Mouse (Mus musculus): ENCODE data around the gene Mri1. TPM values are rescaled to one million over a fixed set of nuclear protein-coding genes. Genes with fewer than 3 reads are reported as not detected.

The Mri1 gene
- polyA plus RNA-seq (2012; fragmentation: generic; extraction: Trizol), result 23.2 TPM
- long read RNA-seq, experiment 1, transcript Mri1-203 (5 exons, 2,819 nt), result major isoform, 28 of 37 reads
- long read RNA-seq, experiment 1, partial matches to known transcripts, result 3 of 37 reads
- long read RNA-seq, experiment 1, other reads (novel, unspliced or antisense), result 6 of 37 reads
- long read RNA-seq, experiment 2, transcript Mri1-203 (5 exons, 2,819 nt), result major isoform, 82 of 117 reads
- long read RNA-seq, experiment 2, partial matches to known transcripts, result 0 of 117 reads
- long read RNA-seq, experiment 2, other reads (novel, unspliced or antisense), result 35 of 117 reads

DNA sequence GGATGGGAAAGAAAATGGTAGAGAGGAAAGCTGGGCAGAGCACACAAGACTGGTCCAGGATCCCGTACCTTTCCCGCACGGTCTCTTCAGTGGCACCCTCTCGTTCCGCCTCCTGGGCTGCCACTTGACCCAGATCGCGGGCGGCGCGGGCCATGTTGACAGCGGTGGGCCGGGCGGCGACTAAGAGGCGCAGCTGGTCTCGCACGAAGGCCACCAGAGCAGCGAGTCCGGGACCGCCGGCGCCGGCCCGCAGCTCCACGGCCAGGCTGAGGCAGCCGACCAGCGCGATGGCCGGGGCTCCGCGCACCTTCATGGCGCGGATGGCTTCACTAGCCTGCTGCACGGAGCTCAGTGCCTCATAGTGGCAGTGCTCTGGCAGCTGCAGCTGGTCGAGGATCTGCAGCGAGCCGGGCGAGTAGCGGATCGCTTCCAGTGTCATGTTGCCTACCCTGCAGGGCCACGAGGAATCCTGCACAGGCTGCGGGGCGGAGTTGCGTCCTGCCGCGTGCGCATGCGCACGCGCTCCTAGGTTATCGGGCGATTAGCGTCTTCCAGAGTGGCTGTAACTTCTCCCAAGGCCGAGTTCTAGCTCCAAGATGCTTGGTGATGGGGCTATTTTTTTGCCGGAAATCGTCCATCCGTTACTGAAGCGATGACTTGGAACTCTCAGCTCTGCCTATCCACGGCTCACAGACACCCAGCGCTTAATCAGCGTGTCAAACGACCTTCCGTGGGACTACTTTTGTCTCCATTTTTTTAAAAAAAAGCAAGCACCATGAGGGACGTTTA lies at the start of gene Mri1:
TSS of gene Mri1 (minus strand) at position 505 of the 789 bp plus-strand sequence.
- peaks cover 57% of the 10 kb centered on the region for H3K36me3 ChIP-seq (ENCODE audit: control insufficient read depth, insufficient read depth)
- H3K79me2 ChIP-seq (ENCODE audit: control insufficient read depth, insufficient read depth), result peaks cover 26% of the 10 kb centered on the region
- H3K79me3 ChIP-seq (ENCODE audit: low read depth), result peaks cover 14% of the 10 kb centered on the region
- TF ChIP-seq CTCF (IDR thresholded peaks at IDR 0.05; ENCODE audit: control insufficient read depth, insufficient read depth, insufficient read length) (no peak), MAX (IDR thresholded peaks at IDR 0.05) (peak; percentile 92), FOSL1 (IDR thresholded peaks at IDR 0.05; ENCODE audit: insufficient read depth, low read length, poor library complexity, severe bottlenecking) (no peak), USF1 (IDR thresholded peaks at IDR 0.05; ENCODE audit: low read depth) (no peak)
- peak within 1 kb of the TSS; percentile 95 for H3ac ChIP-seq (ENCODE audit: control insufficient read depth, insufficient read length, low read depth)
- H3K4me3 ChIP-seq (ENCODE audit: insufficient read depth, poor library complexity, severe bottlenecking), result peak within 1 kb of the TSS; percentile 50
- no peaks in the 10 kb centered on the region for H3K27me3 ChIP-seq (ENCODE audit: control insufficient read depth, insufficient read depth, insufficient read length)

DNA sequence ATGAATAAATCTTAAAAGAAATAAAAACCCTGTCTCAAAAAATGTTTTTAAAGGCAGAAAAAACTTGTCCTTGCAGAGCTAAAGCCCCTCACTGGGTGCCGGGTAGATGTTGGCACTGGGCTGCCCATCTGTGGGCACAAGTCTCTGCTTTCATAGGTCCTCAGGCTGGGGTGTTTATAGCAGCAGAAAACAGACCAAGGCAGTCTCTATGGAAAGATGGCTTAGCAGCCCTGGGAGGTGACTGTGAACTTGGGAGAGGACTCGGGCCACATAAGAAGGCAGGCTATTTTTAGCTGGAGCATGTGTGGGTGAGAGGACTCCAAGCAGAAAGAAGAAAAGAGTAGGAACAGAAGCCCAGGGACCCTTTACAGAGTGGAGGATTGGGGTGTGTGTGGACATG lies 46.8 kb upstream of the Mri1 start:
- TF ChIP-seq FOSL1 (IDR thresholded peaks at IDR 0.05; ENCODE audit: insufficient read depth, low read length, poor library complexity, severe bottlenecking) (no peak), CEBPB (IDR thresholded peaks at IDR 0.05; ENCODE audit: low read depth) (no peak), MAX (IDR thresholded peaks at IDR 0.05) (no peak), MYOD1 (IDR thresholded peaks at IDR 0.05; ENCODE audit: control insufficient read depth, insufficient read length, low read depth) (no peak)
- Histone ChIP-seq H3K4me3 (ENCODE audit: insufficient read depth, poor library complexity, severe bottlenecking) (no peak overlapping the region), H3K79me2 (ENCODE audit: control insufficient read depth, insufficient read depth) (no peaks in the 10 kb centered on the region), H3K36me3 (ENCODE audit: control insufficient read depth, insufficient read depth) (no peaks in the 10 kb centered on the region), H3ac (ENCODE audit: control insufficient read depth, insufficient read length, low read depth) (no peak overlapping the region), H3K27me3 (ENCODE audit: control insufficient read depth, insufficient read depth, insufficient read length) (peaks cover 2% of the 10 kb centered on the region), H3K79me3 (ENCODE audit: low read depth) (no peaks in the 10 kb centered on the region)

DNA sequence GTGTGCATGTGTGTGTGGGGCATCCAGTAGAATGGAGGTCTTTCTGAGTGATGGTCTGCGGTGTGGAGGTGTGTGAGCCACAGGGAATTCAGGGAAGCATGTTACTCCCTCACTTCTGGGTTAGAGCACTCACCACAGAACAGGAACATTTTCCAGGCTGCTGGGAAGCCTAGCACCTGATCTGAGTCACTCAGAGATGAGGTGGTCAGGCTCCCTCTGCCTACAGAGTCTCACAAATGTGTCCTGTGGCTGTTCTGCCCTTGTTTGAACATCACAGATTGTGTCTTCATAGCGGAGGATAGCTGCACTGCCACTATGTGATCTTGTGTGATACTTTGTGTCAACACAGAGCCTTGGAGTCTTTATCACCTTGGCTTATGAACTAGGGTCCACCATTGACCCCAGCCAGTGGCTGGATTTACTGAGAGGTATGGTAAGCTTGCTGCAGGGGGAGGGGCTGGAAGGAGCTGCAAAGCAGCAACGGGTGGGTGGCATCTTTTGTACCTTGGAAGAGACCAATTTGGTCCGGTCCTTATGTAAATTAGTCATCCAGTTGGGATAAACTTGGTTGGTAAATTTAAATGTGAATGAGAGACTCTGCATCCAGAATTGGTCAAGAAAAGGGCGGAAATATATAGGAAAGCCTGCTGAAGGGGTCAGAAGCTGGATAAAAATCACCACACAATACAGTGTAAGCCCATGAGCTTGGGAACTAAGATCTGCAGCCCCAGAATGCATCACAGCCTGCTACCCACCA lies 40.1 kb upstream of the Mri1 start:
- Histone ChIP-seq H3K27me3 (ENCODE audit: control insufficient read depth, insufficient read depth, insufficient read length) (peaks cover 21% of the 10 kb centered on the region), H3K79me2 (ENCODE audit: control insufficient read depth, insufficient read depth) (no peaks in the 10 kb centered on the region), H3K36me3 (ENCODE audit: control insufficient read depth, insufficient read depth) (no peaks in the 10 kb centered on the region), H3ac (ENCODE audit: control insufficient read depth, insufficient read length, low read depth) (no peak overlapping the region), H3K79me3 (ENCODE audit: low read depth) (no peaks in the 10 kb centered on the region), H3K4me3 (ENCODE audit: insufficient read depth, poor library complexity, severe bottlenecking) (no peak overlapping the region)
- TF ChIP-seq MAX (IDR thresholded peaks at IDR 0.05) (no peak), MYOD1 (IDR thresholded peaks at IDR 0.05; ENCODE audit: control insufficient read depth, insufficient read length, low read depth) (no peak), USF1 (IDR thresholded peaks at IDR 0.05; ENCODE audit: low read depth) (no peak), FOSL1 (IDR thresholded peaks at IDR 0.05; ENCODE audit: insufficient read depth, low read length, poor library complexity, severe bottlenecking) (no peak)

DNA sequence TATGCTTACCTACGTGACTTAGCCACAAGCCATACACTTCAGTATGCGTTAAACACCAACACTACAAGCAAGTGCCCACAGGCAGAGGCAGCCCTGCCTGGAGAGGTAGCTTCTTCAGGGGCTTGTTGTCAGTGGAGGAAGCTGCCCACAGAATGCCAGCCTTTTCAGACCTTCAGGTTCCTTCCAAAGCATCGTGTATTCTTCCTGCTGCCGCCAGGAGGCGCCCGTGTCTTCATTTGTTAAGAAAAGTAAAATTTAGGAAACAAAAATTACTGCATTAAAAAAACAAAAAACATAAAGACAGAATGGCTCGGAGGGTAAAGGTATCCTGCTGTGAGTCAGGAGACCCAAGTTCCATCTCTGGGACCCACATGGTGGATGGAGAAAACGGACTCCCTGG lies 34.6 kb upstream of the Mri1 start:
- TF ChIP-seq MYOD1 (IDR thresholded peaks at IDR 0.05; ENCODE audit: control insufficient read depth, insufficient read length, low read depth), result no peak
- peak; percentile 33 for TF ChIP-seq CTCF (IDR thresholded peaks at IDR 0.05; ENCODE audit: control insufficient read depth, insufficient read depth, insufficient read length)
- no peak overlapping the region for H3ac ChIP-seq (ENCODE audit: control insufficient read depth, insufficient read length, low read depth)
- H3K27me3 ChIP-seq (ENCODE audit: control insufficient read depth, insufficient read depth, insufficient read length), result peaks cover 9% of the 10 kb centered on the region

DNA sequence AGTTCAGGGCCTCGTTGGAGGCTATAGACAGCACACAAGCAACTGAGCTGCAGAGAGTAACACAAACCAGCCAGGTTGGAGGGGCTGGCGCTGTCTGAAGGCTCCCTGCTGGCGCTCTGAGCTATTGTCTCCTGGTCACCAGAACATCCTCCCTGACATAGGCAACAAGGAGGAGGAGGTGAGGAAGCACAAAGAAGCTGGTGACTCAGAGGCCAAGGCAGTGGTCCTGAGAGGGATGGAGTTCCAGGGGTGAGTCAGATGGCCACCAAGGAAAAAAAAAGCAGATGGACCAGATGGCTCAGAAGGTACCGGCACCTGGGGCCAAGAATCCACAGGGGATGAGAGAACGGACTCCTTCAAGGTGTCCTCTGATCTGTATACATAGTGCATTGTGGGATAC lies 34.0 kb upstream of the Mri1 start:
- Histone ChIP-seq H3K27me3 (ENCODE audit: control insufficient read depth, insufficient read depth, insufficient read length) (peaks cover 5% of the 10 kb centered on the region), H3K79me2 (ENCODE audit: control insufficient read depth, insufficient read depth) (no peaks in the 10 kb centered on the region), H3ac (ENCODE audit: control insufficient read depth, insufficient read length, low read depth) (no peak overlapping the region), H3K79me3 (ENCODE audit: low read depth) (no peaks in the 10 kb centered on the region), H3K36me3 (ENCODE audit: control insufficient read depth, insufficient read depth) (no peaks in the 10 kb centered on the region), H3K4me3 (ENCODE audit: insufficient read depth, poor library complexity, severe bottlenecking) (no peak overlapping the region)
- TF ChIP-seq CEBPB (IDR thresholded peaks at IDR 0.05; ENCODE audit: low read depth) (no peak), CTCF (IDR thresholded peaks at IDR 0.05; ENCODE audit: control insufficient read depth, insufficient read depth, insufficient read length) (no peak), USF1 (IDR thresholded peaks at IDR 0.05; ENCODE audit: low read depth) (no peak), MYOG (IDR thresholded peaks at IDR 0.05; ENCODE audit: control insufficient read depth, extremely low read depth, insufficient read length) (no peak), FOSL1 (IDR thresholded peaks at IDR 0.05; ENCODE audit: insufficient read depth, low read length, poor library complexity, severe bottlenecking) (no peak), MYOD1 (IDR thresholded peaks at IDR 0.05; ENCODE audit: control insufficient read depth, insufficient read length, low read depth) (no peak), MAX (IDR thresholded peaks at IDR 0.05) (no peak)

More for the DNA sequence above, 34.6 kb upstream of the Mri1 start:
- no peak overlapping the region for H3K4me3 ChIP-seq (ENCODE audit: insufficient read depth, poor library complexity, severe bottlenecking)
- H3K79me3 ChIP-seq (ENCODE audit: low read depth), result no peaks in the 10 kb centered on the region
- no peaks in the 10 kb centered on the region for H3K79me2 ChIP-seq (ENCODE audit: control insufficient read depth, insufficient read depth)
- no peaks in the 10 kb centered on the region for H3K36me3 ChIP-seq (ENCODE audit: control insufficient read depth, insufficient read depth)

All from C2C12 (cell line).